Mouse (Mus musculus) neural tube, embryonic 15.5 days (tissue): ENCODE data around the gene Srp54c. TPM values are rescaled to one million over a fixed set of nuclear protein-coding genes. Genes with fewer than 3 reads are reported as not detected.
A peak's percentile ranks its signal among the peaks of the same experiment; 100 is the strongest.
"Not testable (repeated sequence)": the region's sequence is repeated elsewhere in the genome, so short reads cannot be mapped to it uniquely, and the experiment has no call there.

ENCODE experiments used
- ATAC-seq: fragments of 200-750 bp; cut with Nextera tagmentation; 2 replicates; pipeline ENCODE4 v1.8.0; 2017; ENCODE audit warnings: mild to moderate bottlenecking, moderate TSS enrichment, moderate library complexity; ENCODE audit not compliant: low FRiP score
- H3K27ac ChIP-seq: fragments of 300-500 bp; sonication (generic); replicated peaks from 2 replicates; pipeline ENCODE4 v1.5.1; 2015; ENCODE audit warnings: mild to moderate bottlenecking, inconsistent platforms
- H3K27me3 ChIP-seq: fragments of 300-500 bp; sonication (generic); replicated peaks from 2 replicates; pipeline ENCODE4 v1.6.1; 2015; ENCODE audit warnings: inconsistent platforms
- H3K36me3 ChIP-seq: fragments of 300-500 bp; sonication (generic); 2 replicates; pipeline ENCODE4 v1.6.1; 2015; ENCODE audit warnings: inconsistent platforms
- H3K4me1 ChIP-seq: fragments of 300-500 bp; sonication (generic); 2 replicates; pipeline ENCODE4 v1.6.1; 2015; ENCODE audit warnings: inconsistent platforms
- H3K4me2 ChIP-seq: fragments of 300-500 bp; sonication (generic); 2 replicates; pipeline ENCODE4 v1.6.1; 2015; ENCODE audit warnings: inconsistent platforms, mild to moderate bottlenecking, moderate library complexity
- H3K4me3 ChIP-seq: fragments of 300-500 bp; sonication (generic); replicated peaks from 2 replicates; pipeline ENCODE4 v1.5.1; 2015; ENCODE audit warnings: mild to moderate bottlenecking, inconsistent platforms
- H3K9ac ChIP-seq: fragments of 300-500 bp; sonication (generic); replicated peaks from 2 replicates; pipeline ENCODE4 v1.6.1; 2015; ENCODE audit warnings: mild to moderate bottlenecking, inconsistent platforms
- H3K9me3 ChIP-seq: fragments of 300-500 bp; sonication (generic); replicated peaks from 2 replicates; pipeline ENCODE4 v1.6.1; 2016; ENCODE audit warnings: inconsistent platforms
- WGBS: fragments of 180-500 bp; shearing (Covaris S2); methylation state at CpG from one replicate; pipeline ENCODE4 v1.1.7; 2015; ENCODE audit warnings: mixed read lengths; 5-methylcytosine and 5-hydroxymethylcytosine counted together
- polyA plus RNA-seq: library from polyadenylated mRNA; unstranded; fragments of >200 nt; fragmentation: Nextera tagmentation; extraction: Ambion mirVana; gene quantifications from 2 replicates; pipeline ENCODE4 v1.2.1, GENCODE M21; 2015

Gene Srp54c
- 80.4 TPM in 2 replicates for polyA plus RNA-seq

DNA sequence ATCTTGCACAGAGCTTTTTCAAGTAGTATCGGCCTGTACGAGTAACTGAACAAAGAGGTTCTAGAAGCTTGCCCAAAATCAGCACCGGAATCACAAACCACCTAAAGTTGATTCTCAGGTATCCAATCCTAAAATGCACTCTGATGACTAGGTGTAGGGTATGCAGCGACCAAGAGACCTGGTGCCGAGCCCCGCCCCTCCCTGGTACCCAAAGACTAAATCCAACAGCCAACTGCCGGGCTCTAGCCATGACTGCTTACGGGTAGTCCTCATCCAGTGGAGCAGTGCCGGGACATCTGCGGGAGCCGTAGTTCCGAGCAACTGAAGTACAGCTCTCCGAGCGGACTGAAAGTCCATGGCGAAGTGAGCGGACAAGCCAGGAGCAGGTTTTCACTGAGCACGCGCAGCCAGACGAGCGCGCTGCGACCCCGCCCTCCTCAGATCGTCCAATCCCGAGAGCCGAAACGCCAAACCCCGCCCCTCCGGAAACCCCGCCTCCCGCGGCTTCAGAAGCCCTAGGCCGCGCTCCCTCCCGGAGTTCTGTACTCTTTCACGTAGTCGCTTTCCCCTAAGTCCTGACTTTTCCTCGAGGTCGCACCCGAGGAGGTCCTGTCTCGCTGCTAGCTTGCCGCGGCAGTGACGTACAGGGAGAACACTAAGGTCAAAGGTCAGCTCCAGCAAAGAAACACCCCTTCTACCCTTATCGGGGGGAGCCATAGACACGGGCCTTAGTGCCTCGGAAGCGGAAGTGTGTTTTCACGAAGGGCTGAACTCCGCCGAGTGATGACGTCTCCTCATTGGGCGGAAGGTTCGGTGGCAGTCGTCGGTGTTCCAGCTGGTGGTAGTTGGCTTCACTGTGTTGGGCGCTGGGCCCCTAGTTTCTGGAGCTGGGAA is at the start of gene Srp54c:
Gene Srp54c, plus strand, starts transcription at position 543 of the 894 bp plus-strand sequence.
- peak; percentile 98 for ATAC-seq
- not testable (repeated sequence) for H3K9me3 ChIP-seq, H3K36me3 ChIP-seq, H3K27ac ChIP-seq, H3K27me3 ChIP-seq, H3K9ac ChIP-seq, H3K4me1 ChIP-seq
- no CpG with 5 or more reads among the region's 57 CpGs for WGBS
- Histone ChIP-seq H3K4me2 (peak within 1 kb of the TSS; percentile 30; the same call in 1 of the 2 replicates), H3K4me3 (peak within 1 kb of the TSS; percentile 37)

DNA sequence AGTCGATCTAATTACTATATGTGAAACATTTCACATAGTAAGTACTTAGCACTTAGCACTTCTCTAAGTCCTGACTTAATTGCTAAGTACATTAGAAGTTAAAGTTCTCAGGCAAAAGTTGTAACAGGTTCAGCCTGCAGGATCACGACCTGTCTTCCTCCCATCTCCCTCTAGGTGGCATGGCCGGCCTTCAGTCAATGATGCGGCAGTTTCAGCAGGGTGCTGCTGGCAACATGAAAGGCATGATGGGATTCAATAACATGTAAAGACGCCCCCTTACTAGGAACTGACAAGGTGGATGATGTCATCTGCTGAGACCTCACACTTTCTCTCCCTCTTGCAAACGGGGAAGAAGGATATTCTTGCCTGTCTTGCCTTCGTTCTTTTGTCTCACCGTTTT is 42.3 kb upstream of the Srp54c start:
- not testable (repeated sequence) for H3K9me3 ChIP-seq, H3K36me3 ChIP-seq, H3K4me3 ChIP-seq, H3K27me3 ChIP-seq, H3K9ac ChIP-seq, H3K4me1 ChIP-seq, H3K27ac ChIP-seq, H3K4me2 ChIP-seq, ATAC-seq
- WGBS: no CpG with 5 or more reads among the region's 8 CpGs

DNA sequence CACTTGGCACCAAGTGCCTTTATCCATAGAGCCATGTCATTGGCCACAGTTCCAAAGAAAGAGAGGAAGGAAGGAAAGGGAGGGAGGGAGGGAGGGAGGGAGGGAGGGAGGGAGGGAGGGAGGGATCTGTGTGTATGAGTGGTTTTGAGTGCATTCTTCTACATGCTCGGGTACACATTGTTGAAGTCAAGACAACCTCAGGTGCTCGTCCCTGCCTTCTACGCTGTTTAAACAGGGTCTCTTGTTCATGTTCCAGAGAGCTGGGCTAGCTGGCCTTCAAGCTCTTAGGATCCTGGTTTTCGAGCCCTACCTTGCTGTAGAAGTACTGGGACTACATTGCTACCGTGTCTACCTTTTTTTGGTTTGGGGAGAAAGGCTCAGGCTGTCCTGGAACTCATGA is 40.8 kb upstream of the Srp54c start:
- not testable (repeated sequence) for ATAC-seq, H3K4me2 ChIP-seq, H3K9me3 ChIP-seq, H3K27ac ChIP-seq, H3K36me3 ChIP-seq, H3K9ac ChIP-seq, H3K4me1 ChIP-seq, H3K4me3 ChIP-seq, H3K27me3 ChIP-seq
- no CpG with 5 or more reads among the region's 5 CpGs for WGBS

DNA sequence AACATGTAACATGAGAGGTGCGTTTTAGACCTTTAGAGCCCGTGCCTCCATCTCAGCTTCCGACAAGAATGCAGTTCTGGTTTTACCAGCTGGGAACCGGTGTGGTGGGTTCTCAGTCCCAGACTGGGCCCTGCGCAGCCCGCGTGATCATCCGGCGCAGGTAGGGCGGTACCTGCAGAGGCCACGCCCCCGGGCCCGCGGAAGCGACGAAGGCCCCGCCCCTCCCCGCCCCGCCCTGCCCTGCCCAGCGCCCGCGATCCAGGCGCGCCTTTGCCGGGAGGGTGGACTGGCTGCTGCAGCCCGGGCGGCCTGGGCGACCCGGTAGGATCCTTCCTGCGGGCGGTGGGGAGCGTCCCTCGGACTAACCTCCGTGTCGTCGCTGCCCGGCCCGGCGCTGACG is 30.7 kb upstream of the Srp54c start, which contains the start of gene 1700047I17Rik2:
Gene 1700047I17Rik2, plus strand, starts transcription at position 287 of the 400 bp plus-strand sequence.
- no CpG with 5 or more reads among the region's 40 CpGs for WGBS
- not testable (repeated sequence) for H3K36me3 ChIP-seq, H3K9ac ChIP-seq, H3K4me2 ChIP-seq, H3K9me3 ChIP-seq, H3K4me1 ChIP-seq, H3K4me3 ChIP-seq, H3K27me3 ChIP-seq, H3K27ac ChIP-seq
- peak; percentile 99 for ATAC-seq

DNA sequence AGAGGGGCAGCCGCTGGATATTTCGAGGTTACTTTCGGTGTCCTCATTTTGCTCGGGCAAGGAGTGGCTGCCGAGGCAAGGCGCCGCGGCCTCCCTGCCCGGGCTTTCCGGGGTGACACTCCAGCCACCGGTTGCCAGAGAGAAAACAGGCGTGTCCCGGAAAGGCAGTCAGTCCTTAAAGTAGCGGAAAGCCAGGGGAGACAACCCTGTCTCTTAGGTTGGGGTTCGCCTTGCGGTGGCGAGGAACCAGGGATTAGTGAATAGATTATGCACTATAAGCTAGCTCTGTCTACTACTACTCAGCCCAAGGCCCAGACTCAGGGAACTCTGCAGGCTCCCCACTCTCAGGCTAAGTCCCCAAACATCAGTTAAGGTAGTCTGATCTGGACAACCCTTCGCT is 30.2 kb upstream of the Srp54c start:
- H3K27ac ChIP-seq, H3K36me3 ChIP-seq, H3K4me1 ChIP-seq, H3K27me3 ChIP-seq, H3K9me3 ChIP-seq, H3K4me3 ChIP-seq, H3K9ac ChIP-seq, H3K4me2 ChIP-seq: not testable (repeated sequence)
- no CpG with 5 or more reads among the region's 18 CpGs for WGBS
- peak; percentile 70 for ATAC-seq

DNA sequence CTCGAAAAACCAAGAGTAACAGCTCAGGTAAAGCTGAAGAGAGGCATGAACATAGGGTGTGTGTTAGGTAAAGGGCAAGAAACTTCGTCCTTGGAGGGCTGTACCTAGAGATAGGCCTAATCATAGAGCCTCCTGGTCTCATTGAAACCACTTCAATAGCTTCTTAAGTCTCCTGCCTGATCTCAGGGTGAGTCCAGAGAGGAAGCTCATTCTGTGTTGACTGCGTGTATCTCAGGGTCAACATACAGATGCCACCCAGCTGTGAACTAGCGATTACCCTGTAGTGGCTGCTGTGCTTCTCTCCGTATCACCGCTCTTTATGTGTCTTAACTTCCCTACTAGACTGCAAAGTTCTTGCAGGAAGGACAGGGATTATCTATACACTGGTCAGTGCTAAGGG is 17.0 kb upstream of the Srp54c start:
- H3K4me3 ChIP-seq, H3K4me1 ChIP-seq, H3K4me2 ChIP-seq, H3K9ac ChIP-seq, H3K9me3 ChIP-seq, H3K27me3 ChIP-seq, H3K27ac ChIP-seq, H3K36me3 ChIP-seq, ATAC-seq: not testable (repeated sequence)
- no CpG with 5 or more reads among the region's 6 CpGs for WGBS

DNA sequence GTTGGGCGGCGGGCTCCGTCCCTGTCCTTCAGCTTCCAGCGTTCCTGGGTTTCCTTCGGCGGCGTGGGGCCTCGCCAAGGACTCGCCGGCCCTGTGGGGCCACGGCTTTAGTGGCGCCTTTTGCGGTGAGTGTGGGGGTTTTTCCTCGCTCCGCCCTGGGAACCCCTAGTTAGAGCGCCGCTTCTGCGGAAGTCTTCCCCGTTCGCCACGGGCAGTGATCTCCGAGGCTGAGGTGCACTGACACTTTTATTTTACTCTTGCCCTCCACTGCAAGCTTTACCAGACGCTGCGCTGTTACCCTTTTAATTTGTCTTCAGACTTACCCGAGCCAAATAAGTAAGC is 523 bp downstream of the Srp54c start:
- H3K9ac ChIP-seq, H3K36me3 ChIP-seq, H3K9me3 ChIP-seq, ATAC-seq, H3K27me3 ChIP-seq, H3K27ac ChIP-seq, H3K4me1 ChIP-seq: not testable (repeated sequence)
- WGBS: 0% methylated on average over 12 of the region's 25 CpGs
- Histone ChIP-seq H3K4me3 (peak overlapping the region; percentile 37), H3K4me2 (peak overlapping the region; percentile 30; the same call in 1 of the 2 replicates)

DNA sequence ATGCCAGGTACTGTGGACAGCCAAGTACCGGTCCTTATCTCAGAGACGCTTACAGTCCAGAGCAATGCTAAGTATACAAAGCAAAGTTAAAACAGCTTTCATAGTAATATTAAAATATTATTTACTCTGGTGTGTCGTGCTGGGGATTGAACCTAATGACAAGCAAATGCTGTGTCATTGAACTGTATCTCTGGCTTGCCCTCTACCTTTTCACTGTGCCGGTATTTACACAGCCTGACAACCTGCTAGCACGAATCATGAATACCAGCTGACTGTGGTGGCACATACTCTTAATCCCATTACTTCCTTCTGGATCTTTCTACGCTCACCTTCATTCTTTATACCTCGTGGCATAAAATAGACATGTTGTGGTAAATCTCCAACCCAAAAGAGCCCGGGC is 12.3 kb downstream of the Srp54c start:
- ATAC-seq: not testable (repeated sequence)

DNA sequence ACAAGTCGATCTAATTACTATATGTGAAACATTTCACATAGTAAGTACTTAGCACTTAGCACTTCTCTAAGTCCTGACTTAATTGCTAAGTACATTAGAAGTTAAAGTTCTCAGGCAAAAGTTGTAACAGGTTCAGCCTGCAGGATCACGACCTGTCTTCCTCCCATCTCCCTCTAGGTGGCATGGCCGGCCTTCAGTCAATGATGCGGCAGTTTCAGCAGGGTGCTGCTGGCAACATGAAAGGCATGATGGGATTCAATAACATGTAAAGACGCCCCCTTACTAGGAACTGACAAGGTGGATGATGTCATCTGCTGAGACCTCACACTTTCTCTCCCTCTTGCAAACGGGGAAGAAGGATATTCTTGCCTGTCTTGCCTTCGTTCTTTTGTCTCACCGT is 32.0 kb downstream of the Srp54c start:
- not testable (repeated sequence) for ATAC-seq

More for the DNA sequence above, 12.3 kb downstream of the Srp54c start:
- not testable (repeated sequence) for H3K4me3 ChIP-seq, H3K4me1 ChIP-seq, H3K27me3 ChIP-seq, H3K9me3 ChIP-seq, H3K27ac ChIP-seq, H3K9ac ChIP-seq, H3K4me2 ChIP-seq, H3K36me3 ChIP-seq
- no CpG with 5 or more reads among the region's 8 CpGs for WGBS

DNA sequence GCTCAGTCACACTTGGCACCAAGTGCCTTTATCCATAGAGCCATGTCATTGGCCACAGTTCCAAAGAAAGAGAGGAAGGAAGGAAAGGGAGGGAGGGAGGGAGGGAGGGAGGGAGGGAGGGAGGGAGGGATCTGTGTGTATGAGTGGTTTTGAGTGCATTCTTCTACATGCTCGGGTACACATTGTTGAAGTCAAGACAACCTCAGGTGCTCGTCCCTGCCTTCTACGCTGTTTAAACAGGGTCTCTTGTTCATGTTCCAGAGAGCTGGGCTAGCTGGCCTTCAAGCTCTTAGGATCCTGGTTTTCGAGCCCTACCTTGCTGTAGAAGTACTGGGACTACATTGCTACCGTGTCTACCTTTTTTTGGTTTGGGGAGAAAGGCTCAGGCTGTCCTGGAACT is 33.4 kb downstream of the Srp54c start:
- not testable (repeated sequence) for H3K27me3 ChIP-seq, ATAC-seq, H3K4me1 ChIP-seq, H3K4me3 ChIP-seq, H3K9me3 ChIP-seq, H3K9ac ChIP-seq, H3K27ac ChIP-seq, H3K4me2 ChIP-seq
- no CpG with 5 or more reads among the region's 5 CpGs for WGBS
- peaks cover 11% of the 10 kb centered on the region for H3K36me3 ChIP-seq

More for the DNA sequence above, 32.0 kb downstream of the Srp54c start:
- H3K9me3 ChIP-seq, H3K9ac ChIP-seq, H3K27me3 ChIP-seq, H3K4me2 ChIP-seq, H3K4me3 ChIP-seq, H3K27ac ChIP-seq, H3K4me1 ChIP-seq: not testable (repeated sequence)
- peaks cover 16% of the 10 kb centered on the region for H3K36me3 ChIP-seq
- WGBS: no CpG with 5 or more reads among the region's 8 CpGs

DNA sequence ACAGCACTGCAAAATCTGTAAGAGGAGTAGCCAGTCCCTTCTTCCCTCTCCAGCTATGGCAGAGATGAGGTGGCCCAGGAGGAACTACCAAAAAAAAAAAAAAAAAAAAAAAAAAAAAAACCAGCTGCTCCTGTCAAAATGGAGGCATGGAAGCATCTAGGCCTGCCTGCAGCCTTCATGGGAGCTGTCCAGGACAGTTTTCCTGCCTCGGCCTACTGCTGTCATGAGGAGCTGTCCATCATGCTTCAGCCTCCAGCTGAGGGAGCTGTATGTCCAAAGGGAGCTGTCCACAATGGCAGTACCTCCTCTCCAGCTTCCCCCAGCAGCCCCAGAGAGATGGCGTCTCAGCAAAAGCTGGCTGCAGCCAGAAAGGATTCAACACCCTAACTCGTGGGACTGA is 42.3 kb downstream of the Srp54c start:
- no peaks in the 10 kb centered on the region for H3K27me3 ChIP-seq
- no peak overlapping the region for H3K4me3 ChIP-seq
- H3K36me3 ChIP-seq: no peaks in the 10 kb centered on the region
- H3K4me1 ChIP-seq: no peaks in the 10 kb centered on the region
- no peak overlapping the region for H3K27ac ChIP-seq
- no peak for ATAC-seq
- H3K9me3 ChIP-seq: no peaks in the 10 kb centered on the region
- no peak overlapping the region for H3K9ac ChIP-seq
- 82% methylated on average over 3 of the region's 3 CpGs for WGBS
- H3K4me2 ChIP-seq: no peak overlapping the region

DNA sequence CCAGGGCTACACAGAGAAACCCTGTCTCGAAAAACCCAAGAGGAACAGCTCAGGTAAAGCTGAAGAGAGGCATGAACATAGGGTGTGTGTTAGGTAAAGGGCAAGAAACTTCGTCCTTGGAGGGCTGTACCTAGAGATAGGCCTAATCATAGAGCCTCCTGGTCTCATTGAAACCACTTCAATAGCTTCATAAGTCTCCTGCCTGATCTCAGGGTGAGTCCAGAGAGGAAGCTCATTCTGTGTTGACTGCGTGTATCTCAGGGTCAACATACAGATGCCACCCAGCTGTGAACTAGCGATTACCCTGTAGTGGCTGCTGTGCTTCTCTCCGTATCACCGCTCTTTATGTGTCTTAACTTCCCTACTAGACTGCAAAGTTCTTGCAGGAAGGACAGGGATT is 47.6 kb downstream of the Srp54c start:
- H3K27me3 ChIP-seq: not testable (repeated sequence)
- WGBS: 83% methylated on average over 4 of the region's 6 CpGs

More for the DNA sequence above, 47.6 kb downstream of the Srp54c start:
- H3K27ac ChIP-seq, H3K4me3 ChIP-seq, H3K4me2 ChIP-seq, ATAC-seq, H3K36me3 ChIP-seq, H3K9me3 ChIP-seq, H3K4me1 ChIP-seq, H3K9ac ChIP-seq: not testable (repeated sequence)
